Mouse (Mus musculus) liver, adult 2 months (tissue): ENCODE measurements around the gene Cpeb3.

Experiments
- CTCF ChIP-seq: fragments of 200-500 bp; IDR thresholded peaks from 2 replicates; pipeline ENCODE4 v1.5.1; 2011; ENCODE audit warnings: low read depth, low read length, control low read depth
- POLR2A ChIP-seq: fragments of 200-500 bp; IDR thresholded peaks from 2 replicates; pipeline ENCODE4 v1.6.1; 2011; ENCODE audit warnings: low read length, control low read depth; ENCODE audit not compliant: insufficient read depth; ENCODE audit errors: extremely low read depth

- TF ChIP-seq CTCF: no peak
- TF ChIP-seq POLR2A: no peak
Measured at GRCm38 (mm10) chr19:37199889-37200288, 8.5 kb downstream of the Cpeb3 start.
